Mouse (Mus musculus) olfactory bulb, adult 2 months (tissue): ENCODE measurements around the gene Abcc4.

Experiments
- CTCF ChIP-seq: fragments of 200-500 bp; IDR thresholded peaks from 2 replicates; pipeline ENCODE4 v1.5.1; 2012; ENCODE audit warnings: low read depth, mild to moderate bottlenecking, low read length, moderate library complexity; ENCODE audit not compliant: insufficient read depth
- POLR2A ChIP-seq: fragments of 200-500 bp; IDR thresholded peaks from 2 replicates; pipeline ENCODE4 v1.6.1; 2012; ENCODE audit warnings: mild to moderate bottlenecking, low read depth, low read length, moderate library complexity; ENCODE audit not compliant: insufficient read depth

DNA sequence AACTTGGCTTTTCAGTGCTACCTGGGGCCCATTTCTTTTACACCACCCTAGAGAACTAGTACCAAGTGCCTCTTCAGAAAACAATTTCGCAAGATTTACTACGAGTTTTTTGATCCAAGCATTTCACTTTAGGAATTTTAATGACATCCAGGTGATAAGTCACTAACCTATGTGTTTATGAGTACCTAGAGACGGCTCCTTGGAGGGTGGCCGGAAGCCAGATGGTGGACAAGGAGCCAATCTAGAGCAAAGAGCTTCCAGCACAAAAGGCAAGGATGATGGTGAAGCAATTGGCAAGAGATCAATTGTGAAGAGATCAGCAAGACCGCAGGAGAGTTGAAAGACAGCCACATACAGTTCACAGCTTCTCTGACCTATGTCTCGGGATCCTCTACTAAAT lies 8.7 kb upstream of the Abcc4 start:
- TF ChIP-seq POLR2A (no peak), CTCF (no peak)
